Mouse (Mus musculus) heart, postnatal 36 days (tissue): Measurements from ENCODE around the gene Aven. TPM values are rescaled to one million over a fixed set of nuclear protein-coding genes. Genes with fewer than 3 reads are reported as not detected.
A peak's percentile ranks its signal among the peaks of the same experiment; 100 is the strongest.

Source experiments
- DNase-seq, 2 experiments: peaks; one replicate each; pipeline ENCODE4 v3.0.0; 2021 to 2022
- intact Hi-C: fragments of 180-260 bp; cut with DNase I; formaldehyde crosslinking; loops from one replicate; pipeline ENCODE4 v1.15.1; 2025
- total RNA-seq, 2 experiments: library from RNA; stranded (reverse); gene quantifications; 2 replicates each; pipeline ENCODE4 v1.2.3; 2021

The Aven gene
- total RNA-seq, 2 experiments from 2014 or later: 16.5 to 20.6 TPM

DNA sequence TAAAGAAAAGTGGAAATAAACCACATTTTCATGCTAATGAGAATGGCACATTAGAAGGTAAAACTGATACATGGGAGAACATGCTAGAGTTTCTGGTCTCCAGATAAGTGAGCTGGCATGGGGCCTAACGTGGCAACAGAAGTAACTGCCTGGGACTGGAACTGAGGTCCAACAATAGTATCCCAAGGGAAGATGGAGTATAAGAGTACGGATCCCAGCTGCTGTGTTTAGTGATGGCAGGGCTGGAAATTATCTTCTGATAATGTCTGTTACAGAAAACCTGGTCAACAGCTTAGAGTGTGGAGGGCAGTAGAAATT is 9.5 kb upstream of the Aven start:
- intact Hi-C loops: loop anchor here (2.0 to 5.0 kb wide), 3 partner anchors 36 to 286 kb away; partner anchors contain the start of gene Lpcat4
- DNase-seq: no peak

GRCm38 (mm10) chr2:112484886-112485285 is 7.9 kb upstream of the Aven start:
- intact Hi-C loops: loop anchor here (5.0 kb wide), 2 partner anchors 38 to 288 kb away; no protein-coding TSS in a partner anchor
- DNase-seq: no peak

DNA sequence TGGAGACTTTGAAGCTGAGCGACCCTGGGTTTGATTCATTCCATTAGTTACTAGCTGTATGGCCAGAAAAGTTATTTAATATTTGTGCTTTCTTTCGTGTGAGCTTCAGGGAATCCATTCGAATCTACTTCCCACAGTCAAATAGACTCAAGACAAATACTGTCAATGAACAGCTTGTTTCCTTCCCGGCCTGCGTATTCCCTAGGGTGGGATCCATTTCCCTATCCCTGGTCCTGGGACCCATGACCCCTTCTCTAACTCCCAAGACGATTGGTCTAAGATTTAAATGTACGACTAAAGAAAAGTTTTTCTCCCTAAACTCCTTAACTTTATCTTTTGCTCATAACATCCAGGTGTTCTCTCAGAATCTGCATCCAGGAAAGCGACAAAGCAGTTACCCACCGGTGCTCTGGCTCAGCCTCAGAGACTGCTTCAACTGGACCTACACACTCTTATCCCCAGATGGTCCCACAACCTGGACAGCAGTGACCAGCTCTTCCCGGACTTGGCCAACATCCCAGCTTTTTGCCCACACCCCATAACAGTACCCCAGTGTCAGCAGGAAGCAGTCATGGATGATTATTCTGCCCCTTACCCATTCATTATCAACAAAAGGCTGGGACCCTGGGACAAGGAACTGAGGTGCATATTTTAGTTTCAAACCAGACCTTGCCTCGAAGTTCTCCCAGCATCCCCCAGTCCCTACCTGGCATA is 2.1 kb upstream of the Aven start:
- DNase-seq: no peak
- intact Hi-C loops: loop anchor here (2.0 kb wide), 1 partner anchor 36 kb away; the partner anchor contains the start of gene Emc7

DNA sequence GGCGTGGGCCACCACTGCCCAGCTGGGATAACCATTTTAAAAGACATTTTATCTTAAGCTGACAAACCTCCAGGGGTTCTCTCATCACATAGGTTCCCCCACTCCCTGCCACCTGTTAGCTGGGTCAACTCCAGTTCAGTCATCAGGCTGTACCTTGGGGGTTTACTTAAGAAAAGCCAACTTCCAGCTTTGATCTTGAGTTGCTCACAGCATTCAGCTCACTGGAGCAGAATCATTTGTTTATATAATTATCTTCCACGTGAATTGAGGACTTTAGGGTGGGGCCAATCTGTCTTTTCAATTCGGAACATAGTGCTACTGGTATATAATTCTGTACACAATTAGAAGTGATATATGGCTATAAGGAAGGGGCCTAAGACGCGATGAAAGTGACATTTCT is 1.1 kb upstream of the Aven start:
- intact Hi-C loops: loop anchor here (2.0 kb wide), 1 partner anchor 37 kb away; the partner anchor contains the start of gene Emc7

DNA sequence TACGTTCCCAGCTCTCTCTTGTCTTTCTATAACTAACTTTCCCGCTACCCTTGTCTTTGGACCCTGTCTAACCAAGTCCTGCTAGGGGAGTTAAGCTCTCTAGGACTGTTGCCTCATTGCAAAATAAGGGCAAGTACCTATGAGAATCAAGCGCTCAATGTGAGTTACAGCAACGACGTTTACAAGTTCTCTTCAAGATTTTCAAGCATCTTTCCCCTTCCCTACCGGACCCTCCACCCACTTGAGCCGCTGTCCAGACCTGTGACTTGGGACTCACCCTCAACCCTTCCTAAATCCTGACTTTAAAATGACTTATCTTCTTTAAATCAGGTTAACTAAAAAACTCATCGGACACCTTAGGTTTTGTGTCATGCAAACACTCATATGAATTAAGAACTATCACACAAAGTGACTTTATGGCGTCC is 321 bp upstream of the Aven start:
- intact Hi-C loops: no loop called here

More for the DNA sequence above, 1.1 kb upstream of the Aven start:
- DNase-seq: no peak

GRCm38 (mm10) chr2:112493539-112494260 is 936 bp downstream of the Aven start:
- intact Hi-C loops: no loop called here
- DNase-seq: no peak

More for the DNA sequence above, 321 bp upstream of the Aven start:
- peak in 1 of 2 experiments; percentile 28 for DNase-seq

DNA sequence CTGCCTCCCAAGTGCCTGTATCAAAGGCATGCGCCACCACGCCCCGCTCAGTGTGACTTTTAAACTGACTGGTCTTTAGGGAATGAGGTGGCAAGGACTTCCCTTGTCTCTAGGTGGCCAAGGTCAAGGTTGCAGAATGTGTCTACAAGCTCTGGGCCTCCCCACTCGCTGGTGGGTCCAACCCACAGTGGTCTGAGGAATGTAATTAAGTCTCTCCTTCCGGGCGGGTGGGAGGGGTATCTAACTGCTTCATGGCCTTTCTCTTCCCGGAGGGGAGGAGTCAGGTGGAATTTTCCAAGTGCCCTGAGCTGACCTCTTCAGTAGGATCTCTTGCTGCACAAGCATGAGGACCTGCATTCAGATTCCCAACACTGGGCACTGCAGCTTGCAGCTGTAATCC is 5.1 kb downstream of the Aven start:
- intact Hi-C loops: no loop called here
- no peak for DNase-seq

DNA sequence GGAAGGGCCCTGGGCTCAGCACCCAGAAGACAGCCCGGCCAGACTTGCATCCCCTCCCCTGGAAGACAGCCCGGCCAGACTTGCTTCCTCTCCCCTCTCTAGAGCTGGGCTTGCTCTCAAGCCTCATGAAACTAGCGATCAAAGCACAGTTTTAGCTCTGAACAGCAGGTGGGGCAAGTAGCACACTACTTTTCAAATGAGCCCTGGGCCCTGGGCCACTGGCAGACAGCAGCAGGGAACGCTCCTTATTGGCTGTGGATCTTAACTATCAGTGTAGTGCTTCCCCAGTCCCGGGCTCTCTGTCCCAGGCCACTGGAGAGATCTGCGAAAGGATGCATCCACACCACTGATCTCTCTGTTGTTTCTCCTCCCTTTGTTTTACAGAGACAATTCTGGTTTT is 8.4 kb downstream of the Aven start:
- intact Hi-C loops: loop anchor here (1.0 to 10.0 kb wide), 4 partner anchors 36 to 734 kb away; no protein-coding TSS in a partner anchor
- DNase-seq: peak; percentile 69 to 71

GRCm38 (mm10) chr2:112503978-112504377 is 11.2 kb downstream of the Aven start:
- intact Hi-C loops: loop anchor here (5.0 to 10.0 kb wide), 3 partner anchors 33 to 731 kb away; no protein-coding TSS in a partner anchor
- DNase-seq: no peak

DNA sequence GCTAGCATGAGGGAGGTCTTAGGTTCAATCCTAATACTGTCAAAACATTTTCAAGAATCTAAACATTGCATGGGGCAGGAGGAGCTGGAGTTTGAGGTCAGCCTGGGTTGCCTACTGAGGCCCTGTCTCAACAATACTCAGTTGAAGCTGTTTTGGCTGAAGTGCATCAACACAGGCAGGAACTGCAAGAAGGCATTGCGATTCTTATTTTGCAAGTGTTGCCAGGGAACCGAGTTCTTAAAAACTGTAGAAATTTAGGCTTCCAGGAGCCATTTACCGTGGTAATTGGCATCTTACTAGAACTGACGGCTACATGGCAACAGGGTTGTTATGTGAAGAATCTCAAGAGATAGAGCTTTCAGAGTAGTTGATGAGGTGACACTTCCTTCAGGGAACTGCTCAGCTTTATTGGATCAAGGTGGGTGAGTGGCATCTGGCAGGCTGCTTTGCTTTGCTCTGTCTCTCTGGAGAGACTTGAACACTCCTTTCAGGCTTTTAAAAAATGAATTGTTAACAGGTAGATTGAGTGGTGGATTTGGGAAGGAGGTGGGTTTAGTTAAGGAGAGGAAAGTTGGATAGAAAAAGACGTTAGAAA is 14.2 kb downstream of the Aven start:
- intact Hi-C loops: loop anchor here (10.0 kb wide), 1 partner anchor 728 kb away; no protein-coding TSS in a partner anchor
- no peak for DNase-seq

- DNase-seq: no peak
- intact Hi-C loops: loop anchor here (10.0 kb wide), 1 partner anchor 727 kb away; no protein-coding TSS in a partner anchor
Measured at GRCm38 (mm10) chr2:112507444-112507843, 14.7 kb downstream of the Aven start.

GRCm38 (mm10) chr2:112510140-112510539 is 17.4 kb downstream of the Aven start:
- DNase-seq: no peak
- intact Hi-C loops: no loop called here

- intact Hi-C loops: no loop called here
- no peak for DNase-seq
Measured at GRCm38 (mm10) chr2:112513036-112513435, 20.3 kb downstream of the Aven start.

- intact Hi-C loops: no loop called here
- no peak for DNase-seq
Measured at GRCm38 (mm10) chr2:112516728-112517127, 24.0 kb downstream of the Aven start.

GRCm38 (mm10) chr2:112517218-112517617 is 24.5 kb downstream of the Aven start:
- intact Hi-C loops: no loop called here
- no peak for DNase-seq

DNA sequence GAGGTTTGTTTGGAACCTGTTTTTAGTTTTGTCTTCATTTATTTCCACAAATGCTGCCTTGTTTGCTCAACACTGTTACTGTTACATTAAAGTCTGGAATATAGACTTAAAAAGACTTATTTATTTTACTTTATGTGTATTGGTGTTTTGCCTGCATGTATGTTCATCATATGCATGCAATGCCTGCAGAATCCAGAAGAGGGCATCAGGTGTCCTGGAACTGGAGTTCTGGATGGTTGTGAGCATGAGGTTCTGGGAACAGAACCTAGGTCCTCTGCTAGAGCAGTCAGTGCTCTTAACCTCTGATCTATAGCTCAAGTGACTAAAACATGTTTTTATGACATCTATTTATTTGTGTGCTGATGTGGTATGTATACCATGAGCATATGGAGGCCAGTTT is 25.8 kb downstream of the Aven start:
- DNase-seq: no peak
- intact Hi-C loops: no loop called here

GRCm38 (mm10) chr2:112520526-112521482 is 28.0 kb downstream of the Aven start:
- no peak for DNase-seq
- intact Hi-C loops: no loop called here

GRCm38 (mm10) chr2:112526933-112527332 is 34.2 kb downstream of the Aven start:
- no peak for DNase-seq
- intact Hi-C loops: no loop called here

GRCm38 (mm10) chr2:112532812-112533496 is 40.2 kb downstream of the Aven start:
- intact Hi-C loops: no loop called here
- DNase-seq: no peak
